Mouse (Mus musculus) pancreas, adult 10 weeks (tissue): ENCODE measurements around the gene Urad. TPM values are rescaled to one million over a fixed set of nuclear protein-coding genes. Genes with fewer than 3 reads are reported as not detected.

ENCODE experiments used
- polyA plus RNA-seq: library from polyadenylated mRNA; stranded (reverse); fragments of 350-450 nt; fragmentation: Illumina TruSeq; extraction: RNeasy Lipid Tissue Mini Kit (QIAGEN cat#74804); gene quantifications from one replicate; pipeline ENCODE4 v1.2.3, GENCODE M21; 2015; ENCODE audit warnings: low read depth, low replicate concordance; ENCODE audit not compliant: insufficient read depth

The Urad gene
- polyA plus RNA-seq, result not detected

DNA sequence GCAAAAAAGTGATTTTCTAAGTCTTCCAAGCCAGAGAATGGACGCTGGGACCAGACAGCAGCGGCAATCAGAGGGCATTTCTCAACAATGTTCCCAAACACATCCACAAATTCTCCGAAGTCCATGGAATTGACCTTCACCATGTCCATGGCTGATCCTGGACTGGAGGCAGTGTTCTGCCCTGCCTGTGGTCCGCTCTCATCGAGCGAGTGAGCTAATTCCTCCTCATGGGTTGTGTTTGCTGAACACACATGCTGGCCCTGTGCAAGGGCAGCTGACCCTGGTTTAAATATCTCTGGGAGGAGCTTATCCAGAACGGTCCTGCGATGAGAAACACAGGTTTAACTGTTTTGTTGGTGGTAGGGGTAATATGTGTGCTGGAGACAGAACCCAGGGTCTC, at the start of gene Urad:
Urad (minus strand) TSS at position 258 of the 400 bp plus-strand sequence.

DNA sequence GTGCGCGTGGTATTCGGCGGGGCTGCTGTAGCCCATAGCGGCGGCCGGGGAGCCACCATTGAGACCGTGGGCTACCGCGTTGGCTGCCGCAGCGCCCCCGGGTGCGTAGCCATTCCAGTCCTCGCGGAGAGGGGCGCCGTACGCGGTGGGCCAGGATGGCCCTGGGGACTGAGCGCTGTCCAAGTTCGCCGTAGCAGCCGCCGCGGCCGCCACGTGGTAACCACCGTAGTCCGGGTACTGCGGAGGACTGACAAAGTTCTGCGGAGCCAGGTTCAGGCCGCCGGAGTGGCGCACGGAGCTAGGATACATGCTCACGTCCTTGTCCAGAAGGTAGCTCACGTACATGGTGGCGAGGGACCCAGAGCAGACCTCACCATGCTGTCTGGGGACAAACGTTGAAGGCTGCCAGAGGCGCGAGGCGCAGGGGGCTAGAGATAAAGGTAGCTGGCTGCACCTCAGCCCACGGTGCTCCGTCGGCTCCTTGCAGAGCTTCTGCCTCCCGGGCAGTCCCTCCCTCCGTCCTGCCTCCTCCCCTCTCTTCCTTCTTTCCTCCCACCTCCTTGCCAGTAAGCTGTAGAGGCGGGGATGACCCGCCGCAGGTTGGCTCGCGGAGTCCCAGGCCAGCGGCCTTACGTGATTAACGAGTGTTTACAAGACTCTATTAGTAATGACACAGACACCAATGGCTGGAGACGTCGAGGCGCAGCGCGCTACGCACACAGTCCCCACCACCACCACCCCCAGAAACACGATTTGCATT, 15.4 kb downstream of the Urad start, which contains the start of gene Cdx2:
Cdx2 (minus strand) TSS at position 633 of the 760 bp plus-strand sequence.

GRCm38 (mm10) chr5:147269926-147270672, 52.1 kb downstream of the Urad start, which contains the start of gene Pdx1:
Gene Pdx1 (plus strand): TSS chr5:147269959.

Other genes starting within 250 kb of the Urad start
- 4.7 TPM for gene Lnx2, start 245.9 kb downstream of the Urad start, polyA plus RNA-seq
- 37.7 TPM for gene Polr1d, start 245.4 kb downstream of the Urad start, polyA plus RNA-seq
- gene Gsx1, start 133.7 kb downstream of the Urad start, polyA plus RNA-seq, result not detected
- gene Pdx1, start 52.5 kb downstream of the Urad start, polyA plus RNA-seq, result 4.9 TPM
- gene Cdx2, start 15.2 kb downstream of the Urad start, polyA plus RNA-seq, result not detected
- gene Flt3, start 78.0 kb upstream of the Urad start, polyA plus RNA-seq, result 0.57 TPM
- gene Pan3, start 107.7 kb upstream of the Urad start, polyA plus RNA-seq, result 26.3 TPM